13 mouse cellular contexts compared by ENCODE assay signal in the genomic region with DNA sequence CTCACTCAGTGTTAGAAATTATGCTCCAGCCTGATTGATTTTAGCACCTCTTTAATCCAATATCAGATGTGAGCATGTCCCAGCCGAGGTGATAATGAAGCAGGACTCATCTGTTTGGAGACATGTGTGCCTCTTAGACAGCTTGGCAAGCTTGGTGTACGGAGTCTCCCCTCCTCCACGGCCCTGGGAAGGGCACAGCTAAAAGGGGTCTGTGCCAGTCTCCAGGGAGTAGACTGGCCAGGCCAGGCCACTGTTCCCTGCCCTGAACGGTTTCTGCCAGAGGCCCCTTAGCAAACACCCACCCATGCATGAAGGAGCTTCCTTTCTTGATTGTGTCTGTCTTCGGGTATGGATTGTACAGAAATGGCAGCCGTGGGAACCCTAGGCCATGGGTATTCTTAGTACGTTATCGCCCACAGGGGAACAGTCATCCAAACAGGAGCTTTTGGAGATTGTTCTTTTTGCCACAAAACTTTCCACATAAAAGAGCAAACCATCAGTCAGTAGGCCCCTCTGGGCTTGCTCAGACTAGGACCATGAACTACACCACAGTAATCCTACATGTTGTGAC.
A peak's percentile ranks its signal among the peaks of the same experiment; 100 is the strongest.
DNase-seq lines count a peak whose midpoint lies in the region; ATAC-seq lines count a peak whose summit lies in the region.
"Had no signal": no experiment of that assay in that cellular context is flagged by ENCODE, and none has a peak within 500 bp of the region (broad histone marks: within the 10 kb centered on the region; RNA-seq: fewer than 3 reads in every experiment).

No protein-coding gene starts in this region.

- H3K4me2 ChIP-seq in liver, embryonic 11.5 days: no peak overlapping the region
- H3K4me2 ChIP-seq: embryonic facial prominence, embryonic 15.5 days; midbrain, embryonic 12.5 days had no signal

- no peaks in the 10 kb centered on the region for H3K36me3 ChIP-seq in liver, embryonic 11.5 days (ENCODE audit: control insufficient read depth, insufficient read depth, low read length)
- H3K36me3 ChIP-seq: embryonic facial prominence, embryonic 15.5 days had no signal

- no peaks in the 10 kb centered on the region for H3K4me1 ChIP-seq in liver, embryonic 11.5 days (replicated peaks; ENCODE audit: control insufficient read depth, insufficient read depth, low read length)

- H3K27ac ChIP-seq in liver, embryonic 11.5 days (ENCODE audit: low read depth, low read length): no peak overlapping the region
- H3K27ac ChIP-seq: embryonic facial prominence, embryonic 15.5 days; midbrain, embryonic 12.5 days had no signal

- H3K9me3 ChIP-seq in liver, embryonic 11.5 days (ENCODE audit: control insufficient read depth, low read length): no peaks in the 10 kb centered on the region
- H3K9me3 ChIP-seq: embryonic facial prominence, embryonic 15.5 days; midbrain, embryonic 12.5 days had no signal

- WGBS in liver, embryonic 11.5 days: 87% methylated on average over 8 of the region's 8 CpGs

- no peak for ATAC-seq in liver, embryonic 11.5 days (replicated peaks; ENCODE audit: low FRiP score)

- DNase-seq in layer of hippocampus, adult 11-12 months (ENCODE audit: low spot score): peak; percentile 26
- DNase-seq in layer of hippocampus, adult 18-20 months (ENCODE audit: low spot score in 2 of 2): no peak
- peak; percentile 43 to 65 for DNase-seq in right cerebral cortex, adult 2 months (ENCODE audit: low spot score in 2 of 2)
- DNase-seq in right cerebral cortex, postnatal 14 days: no peak
- DNase-seq in frontal cortex, adult 2 months (ENCODE audit: extremely low spot score in 1 of 2, low spot score in 1 of 2): peak; percentile 47 to 57
- no peak for DNase-seq in adrenal gland, postnatal 10 days
- DNase-seq in liver, embryonic 11.5 days (ENCODE audit: low spot score): no peak
- DNase-seq: adrenal gland, postnatal 36 days; cerebellum, adult 11 months; liver; thymus, adult 18-20 months had no signal

- H3K27me3 ChIP-seq in liver, embryonic 11.5 days (replicated peaks; ENCODE audit: control insufficient read depth, insufficient read depth, low read length): no peaks in the 10 kb centered on the region
- H3K27me3 ChIP-seq: embryonic facial prominence, embryonic 15.5 days; midbrain, embryonic 12.5 days had no signal

- no peak overlapping the region for H3K4me3 ChIP-seq in liver, embryonic 11.5 days (ENCODE audit: low read depth, low read length)
- H3K4me3 ChIP-seq: embryonic facial prominence, embryonic 15.5 days; midbrain, embryonic 12.5 days had no signal

- no peak overlapping the region for H3K9ac ChIP-seq in liver, embryonic 11.5 days (ENCODE audit: low read depth, low read length)
- H3K9ac ChIP-seq: embryonic facial prominence, embryonic 15.5 days; midbrain, embryonic 12.5 days had no signal

Comparison
In these comparisons a context has a peak if more than half of its experiments do, and no peak if none do; other contexts are left out.
1. DNase-seq: peak in layer of hippocampus, adult 11-12 months (single experiment), right cerebral cortex, adult 2 months (2 of 2) and frontal cortex, adult 2 months (2 of 2); none in layer of hippocampus, adult 18-20 months (0 of 2), right cerebral cortex, postnatal 14 days (single experiment), adrenal gland, postnatal 10 days (single experiment) and liver, embryonic 11.5 days (single experiment).